Mouse (Mus musculus) left cerebral cortex, adult 8-10 months (tissue): Measurements from ENCODE around the gene Tcf3. TPM values are rescaled to one million over a fixed set of nuclear protein-coding genes. Genes with fewer than 3 reads are reported as not detected.

ENCODE experiments used
- DNase-seq, 2 experiments: peaks; one replicate each; pipeline ENCODE4 v3.0.0; 2022; ENCODE audit warnings: low spot score in 2 of 2
- total RNA-seq, 4 experiments: library from RNA; stranded (reverse); gene quantifications; 2 replicates each; pipeline ENCODE4 v1.2.4; 2022

The Tcf3 gene
- total RNA-seq, 4 experiments from 2014 or later, result 27.7 to 32.6 (median 31.4) TPM

DNA sequence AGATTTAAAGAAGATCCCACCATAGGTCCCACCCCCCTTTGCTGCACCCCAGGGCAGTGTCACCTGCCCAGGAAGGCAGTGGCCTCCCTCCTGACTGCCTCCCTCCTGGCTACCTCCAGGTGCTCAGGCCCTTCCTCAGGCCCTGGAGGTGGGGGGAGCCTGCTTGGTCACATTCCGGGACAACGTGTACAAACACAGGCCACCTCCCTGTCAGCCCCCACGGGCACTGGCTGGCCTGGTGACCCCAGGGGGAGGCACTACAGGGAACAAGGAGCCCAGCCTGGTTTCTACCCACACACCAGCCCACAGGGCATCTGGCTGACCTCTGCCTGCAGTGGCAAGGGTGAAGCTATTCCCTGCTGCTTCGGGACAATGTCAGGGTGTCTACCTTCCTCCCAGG is 4.5 kb upstream of the Tcf3 start:
- DNase-seq, result no peak

DNA sequence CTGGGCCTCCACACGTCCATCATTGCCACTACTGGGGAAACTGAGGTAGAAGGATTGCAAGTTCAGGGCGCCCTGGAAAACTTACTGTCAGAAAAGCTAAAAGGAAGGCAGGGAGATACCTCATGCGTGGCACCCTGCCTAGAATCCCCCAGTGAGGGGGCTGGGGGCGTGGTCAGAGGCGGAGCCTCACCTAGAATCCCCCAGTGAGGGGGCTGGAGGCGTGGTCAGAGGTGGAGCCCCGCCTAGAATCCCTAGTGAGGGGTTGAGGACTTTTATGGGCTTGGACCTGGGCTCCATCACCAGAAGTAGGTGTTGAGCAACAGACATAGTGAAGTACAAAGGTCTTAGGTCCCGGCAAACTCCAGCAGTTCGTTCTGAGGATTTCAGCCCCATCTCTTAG is 2.8 kb upstream of the Tcf3 start:
- no peak for DNase-seq

DNA sequence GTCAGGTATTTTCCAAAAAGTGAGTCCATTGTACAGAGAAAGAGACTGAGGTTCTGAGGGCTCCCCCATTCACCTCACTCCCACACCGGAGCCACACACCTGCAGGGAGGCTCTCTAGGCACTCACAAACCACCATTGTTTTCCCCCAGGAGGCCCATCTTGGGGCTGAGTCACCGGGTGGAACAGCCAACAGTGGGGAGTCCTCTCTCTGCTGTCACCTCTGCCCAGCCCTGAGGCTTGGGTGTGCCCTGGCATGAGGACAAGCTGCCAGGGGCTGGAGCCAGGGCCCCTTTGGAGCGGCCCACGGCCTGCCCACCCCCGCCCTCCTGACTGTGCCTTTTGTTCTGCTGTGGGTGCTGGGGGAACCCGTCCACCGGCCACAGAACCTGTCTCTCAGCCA is 2.3 kb upstream of the Tcf3 start:
- DNase-seq, result no peak

DNA sequence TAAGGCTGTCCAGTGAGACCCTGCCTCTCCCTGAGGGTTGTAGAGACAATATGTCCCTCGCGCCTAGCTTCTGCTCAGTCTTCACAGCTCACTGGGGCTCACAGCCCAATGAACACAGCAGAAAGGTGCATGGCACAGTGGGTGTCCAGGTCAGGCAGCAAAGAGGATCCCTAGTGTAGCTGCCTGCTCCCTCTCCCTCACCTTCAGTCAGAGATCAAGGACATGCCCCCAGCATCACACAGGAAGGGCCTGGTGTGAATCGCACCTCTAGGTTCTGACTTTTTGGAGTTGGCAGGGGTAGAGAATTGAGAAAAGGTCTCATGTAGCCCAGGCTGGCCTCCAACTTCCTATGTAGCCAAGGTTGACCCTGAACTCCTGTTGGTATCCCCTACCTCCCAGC is 1.4 kb upstream of the Tcf3 start:
- DNase-seq, result no peak

DNA sequence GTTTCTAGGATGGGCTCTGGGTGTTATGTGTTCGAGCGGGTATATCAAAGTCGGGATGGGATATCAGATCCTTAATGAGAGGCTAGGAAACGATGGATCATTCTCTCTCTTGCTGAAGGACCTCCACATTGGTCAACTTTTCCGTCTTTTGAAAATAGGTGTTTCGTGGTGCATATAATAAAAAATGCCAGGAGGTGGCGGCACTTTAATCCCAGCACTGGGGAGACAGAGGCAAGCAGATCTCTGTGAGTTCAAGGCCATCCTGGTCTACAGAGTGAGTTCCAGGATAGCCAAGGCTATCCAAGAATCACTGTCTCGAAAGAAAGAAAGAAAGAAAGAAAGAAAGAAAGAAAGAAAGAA is 766 bp upstream of the Tcf3 start:
- no peak for DNase-seq

GRCm38 (mm10) chr10:80432936-80433512 is 423 bp downstream of the Tcf3 start:
- DNase-seq, result no peak

GRCm38 (mm10) chr10:80432387-80432785 is 1.1 kb downstream of the Tcf3 start:
- no peak for DNase-seq

- DNase-seq, result no peak
Observed at GRCm38 (mm10) chr10:80431570-80432386, 1.7 kb downstream of the Tcf3 start.

GRCm38 (mm10) chr10:80430375-80430980 is 3.0 kb downstream of the Tcf3 start:
- DNase-seq, result no peak

DNA sequence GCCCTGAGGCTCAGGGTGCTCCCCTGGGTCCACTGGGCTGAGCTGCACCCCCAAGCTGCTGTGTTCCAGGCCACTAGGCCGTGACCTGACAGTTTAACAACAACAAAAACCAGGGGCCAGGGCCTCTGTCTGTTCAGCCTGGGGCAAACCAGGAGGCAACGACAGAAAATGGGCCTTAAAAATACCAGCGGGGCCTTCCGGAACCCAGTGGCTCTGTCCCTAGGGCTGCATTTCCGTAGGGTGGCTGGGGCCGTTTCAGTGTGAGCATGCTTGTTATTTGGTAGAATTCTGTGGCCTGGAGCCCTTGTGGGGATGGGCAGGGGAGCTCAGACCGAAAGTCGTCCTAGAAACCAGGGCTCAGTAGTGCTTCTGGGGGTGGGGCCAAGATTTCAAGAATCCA is 3.6 kb downstream of the Tcf3 start:
- no peak for DNase-seq

GRCm38 (mm10) chr10:80425041-80425440 is 8.4 kb downstream of the Tcf3 start:
- no peak for DNase-seq

- DNase-seq, result no peak
Observed at GRCm38 (mm10) chr10:80423562-80423961, 9.9 kb downstream of the Tcf3 start.

GRCm38 (mm10) chr10:80421651-80422472 is 11.6 kb downstream of the Tcf3 start:
- DNase-seq, result no peak

DNA sequence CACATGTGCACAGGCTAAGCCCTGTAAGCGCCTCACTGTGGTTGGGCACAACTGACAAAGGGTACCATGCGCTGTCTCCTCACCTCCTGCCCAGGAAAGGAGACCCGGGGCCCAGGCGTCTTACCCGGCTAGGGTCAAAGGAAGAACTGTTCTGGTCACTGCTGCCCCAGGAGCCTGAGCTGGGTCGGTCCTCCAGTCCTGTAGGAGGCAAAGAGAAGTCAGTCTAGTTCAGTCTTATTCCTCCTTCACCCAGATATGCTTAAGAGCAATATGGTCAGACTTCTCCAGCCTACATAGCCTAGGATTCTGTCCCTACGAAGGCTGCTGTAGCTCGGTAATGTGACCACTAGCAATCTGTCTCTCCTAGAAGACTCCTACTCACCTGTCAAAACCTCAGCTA is 12.2 kb downstream of the Tcf3 start:
- DNase-seq, result no peak

GRCm38 (mm10) chr10:80420729-80421128 is 12.7 kb downstream of the Tcf3 start:
- no peak for DNase-seq

DNA sequence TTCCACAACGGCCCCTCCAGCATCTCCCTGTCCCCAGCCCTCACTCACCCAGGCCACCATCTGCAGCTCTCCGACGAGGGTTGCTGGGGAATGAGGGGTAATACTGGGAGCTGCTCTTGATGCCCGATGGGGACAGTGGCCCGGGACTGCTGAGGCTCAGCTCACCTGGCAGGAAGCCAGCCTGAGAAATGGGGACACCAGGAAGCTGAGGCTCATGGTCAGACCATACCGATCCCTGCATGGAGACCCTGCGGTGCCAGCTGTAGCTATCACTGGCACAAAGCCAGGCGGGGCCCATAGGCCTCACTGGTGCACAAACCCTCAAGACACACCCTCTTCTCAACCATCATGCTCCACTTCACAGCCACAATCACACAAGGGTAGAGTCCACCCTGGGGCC is 14.0 kb downstream of the Tcf3 start:
- no peak for DNase-seq

- DNase-seq, result no peak
Observed at GRCm38 (mm10) chr10:80418311-80418710, 15.1 kb downstream of the Tcf3 start.

DNA sequence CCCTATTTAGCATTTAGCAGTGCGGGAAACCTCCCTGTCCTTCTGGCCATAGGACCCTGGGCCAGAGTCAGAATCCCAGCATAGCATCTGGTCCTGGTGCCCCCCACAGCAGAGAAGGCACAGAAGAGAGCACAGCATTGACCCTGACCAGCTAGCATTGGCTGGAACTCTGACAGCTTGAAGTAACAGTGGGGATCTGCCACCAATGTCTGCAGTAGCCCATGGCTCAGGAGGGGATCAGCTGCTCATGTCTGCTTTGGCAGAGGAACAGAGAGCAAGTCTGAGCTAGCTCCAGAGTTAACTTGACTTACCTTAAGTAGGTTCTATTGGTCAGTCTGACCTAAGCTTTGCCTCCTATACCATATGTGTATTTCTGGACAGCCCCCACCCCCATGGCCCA is 15.6 kb downstream of the Tcf3 start:
- DNase-seq, result no peak

DNA sequence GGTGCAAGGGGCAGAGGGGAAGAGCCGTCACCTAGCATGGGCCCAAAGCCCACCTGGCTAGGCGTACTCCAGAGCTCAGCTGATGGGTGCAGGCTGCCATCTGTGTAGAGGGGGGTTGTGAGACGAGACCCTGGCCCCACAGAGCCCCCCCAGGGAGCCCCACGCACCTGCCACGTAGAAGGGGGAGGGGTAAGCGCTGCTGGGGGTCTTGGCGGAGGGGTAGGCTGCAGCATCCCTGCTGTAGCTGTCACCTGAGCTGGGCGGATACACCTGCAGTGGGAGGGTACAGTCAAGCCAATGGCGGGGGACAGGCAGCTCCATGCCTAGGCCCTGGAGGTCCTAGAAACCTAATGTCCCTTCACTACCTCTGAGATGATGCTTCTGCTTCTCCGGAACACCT is 16.1 kb downstream of the Tcf3 start:
- DNase-seq, result no peak

DNA sequence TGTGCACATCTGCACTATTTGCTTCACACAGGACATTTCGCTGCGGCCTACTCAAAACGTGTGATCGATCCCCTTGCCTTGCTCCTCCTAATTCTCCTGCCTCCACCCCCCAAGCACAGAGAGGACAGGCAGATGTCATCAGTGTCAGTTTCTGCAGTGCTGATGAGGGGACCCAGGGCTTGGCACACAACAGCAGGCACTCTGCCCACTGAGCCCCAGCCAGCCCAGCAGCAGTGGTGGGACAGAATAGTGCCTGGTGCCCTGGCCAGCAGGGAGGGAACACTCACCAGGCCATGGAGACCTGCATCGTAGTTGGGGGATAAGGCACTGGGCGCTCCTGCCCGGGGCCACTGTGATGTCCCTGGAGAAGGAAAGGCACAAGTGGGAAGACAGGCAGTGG is 17.9 kb downstream of the Tcf3 start:
- DNase-seq, result no peak

DNA sequence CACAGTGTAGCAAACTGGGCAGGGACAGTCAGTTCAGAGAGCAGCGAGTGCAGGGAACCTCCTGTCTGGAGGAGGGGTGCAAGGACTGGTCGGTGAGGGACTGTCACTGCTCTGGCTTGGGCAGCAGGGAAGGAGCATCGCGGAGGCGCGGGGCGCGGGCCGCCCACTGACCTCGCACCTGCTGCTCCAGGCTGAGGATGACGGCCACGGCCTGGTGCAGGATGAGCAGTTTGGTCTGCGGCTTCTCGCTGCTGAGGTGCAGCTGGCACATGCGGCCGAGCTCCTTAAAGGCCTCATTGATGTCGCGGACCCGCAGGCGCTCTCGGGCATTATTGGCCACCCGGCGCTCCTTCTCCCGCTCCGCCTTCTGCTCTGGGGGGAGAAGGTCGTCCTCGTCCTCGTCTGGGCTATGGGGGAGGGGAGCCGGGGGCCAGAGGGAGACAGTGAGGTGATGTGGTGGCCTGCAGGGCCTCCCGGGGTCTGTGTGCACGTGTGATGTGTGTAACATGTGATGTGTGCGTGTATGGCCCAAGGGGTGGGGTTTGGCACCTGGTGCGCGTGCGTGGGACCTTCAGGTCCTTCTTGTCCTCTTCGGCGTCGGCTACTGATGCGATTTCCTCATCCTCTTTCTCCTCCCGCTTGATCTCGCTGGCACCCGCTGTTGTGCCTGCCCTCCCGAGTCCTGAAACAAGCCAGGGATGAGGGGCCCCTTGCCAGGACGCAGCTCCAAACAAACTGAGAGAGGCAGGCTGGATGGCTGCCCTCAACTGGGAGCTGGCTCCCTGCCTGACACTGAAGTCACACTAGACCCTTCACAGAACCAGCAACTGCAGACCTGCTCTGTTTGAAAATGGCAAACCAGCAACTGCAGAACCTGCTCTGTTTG is 20.5 kb downstream of the Tcf3 start:
- peak; percentile 34 to 72 for DNase-seq
